Mouse (Mus musculus) heart, postnatal 0 days (tissue): ENCODE measurements around the gene Ajuba. TPM values are rescaled to one million over a fixed set of nuclear protein-coding genes. Genes with fewer than 3 reads are reported as not detected.

ENCODE experiments used
- ATAC-seq: fragments of 200-750 bp; cut with Nextera tagmentation; 2 replicates; pipeline ENCODE4 v1.8.0; 2017; ENCODE audit warnings: low read depth, moderate number of reproducible peaks, moderate library complexity; ENCODE audit not compliant: insufficient read depth
- DNase-seq: peaks from one replicate; pipeline ENCODE4 v3.0.0-alpha.2; 2016; ENCODE audit warnings: low spot score
- H3K27ac ChIP-seq: fragments of 300-500 bp; sonication (generic); 2 replicates; pipeline ENCODE4 v1.5.1; 2014; ENCODE audit warnings: low read depth, mild to moderate bottlenecking
- H3K27me3 ChIP-seq: fragments of 300-500 bp; sonication (generic); 2 replicates; pipeline ENCODE4 v1.6.1; 2014; ENCODE audit warnings: low read length, mixed read lengths; ENCODE audit not compliant: control insufficient read depth, insufficient read depth
- H3K36me3 ChIP-seq: fragments of 300-500 bp; sonication (generic); replicated peaks from 2 replicates; pipeline ENCODE4 v1.6.1; 2014; ENCODE audit warnings: low read length, mixed read lengths; ENCODE audit not compliant: control insufficient read depth, insufficient read depth
- H3K4me1 ChIP-seq: fragments of 300-500 bp; sonication (generic); 2 replicates; pipeline ENCODE4 v1.6.1; 2014; ENCODE audit warnings: antibody characterized with exemption; ENCODE audit not compliant: control insufficient read depth, insufficient read depth
- H3K4me2 ChIP-seq: fragments of 300-500 bp; sonication (generic); 2 replicates; pipeline ENCODE4 v1.6.1; 2014; ENCODE audit warnings: low read depth, mild to moderate bottlenecking, low read length, moderate library complexity
- H3K4me3 ChIP-seq: fragments of 300-500 bp; sonication (generic); 2 replicates; pipeline ENCODE4 v1.5.1; 2014; ENCODE audit warnings: low read depth, low read length
- H3K9ac ChIP-seq: fragments of 300-500 bp; sonication (generic); replicated peaks from 2 replicates; pipeline ENCODE4 v1.6.1; 2014; ENCODE audit warnings: low read depth, low read length, mixed read lengths
- H3K9me3 ChIP-seq: fragments of 300-500 bp; sonication (generic); replicated peaks from 2 replicates; pipeline ENCODE4 v1.6.1; 2016; ENCODE audit warnings: low read length; ENCODE audit not compliant: control insufficient read depth
- CTCF ChIP-seq: IDR thresholded peaks from 2 replicates; pipeline ENCODE4 v1.5.1; 2016; ENCODE audit warnings: antibody characterized with exemption, control low read depth, low read depth
- EP300 ChIP-seq: IDR thresholded peaks from 2 replicates; pipeline ENCODE4 v1.6.1; 2016; ENCODE audit warnings: antibody characterized with exemption, low read depth
- WGBS: fragments of 180-500 bp; shearing (Covaris S2); extraction: QIAGEN DNeasy Blood & Tissue Kit; methylation state at CpG from one replicate; pipeline ENCODE4 v1.1.7; 2014; 5-methylcytosine and 5-hydroxymethylcytosine counted together
- polyA plus RNA-seq: library from polyadenylated mRNA; unstranded; fragments of >200 nt; fragmentation: Nextera tagmentation; extraction: Ambion mirVana; gene quantifications from 2 replicates; pipeline ENCODE4 v1.2.1, GENCODE M21; 2015
- total RNA-seq: library from RNA; depleted of rRNA; stranded (reverse); fragments of >200 nt; gene quantifications from 2 replicates; pipeline ENCODE4 v1.2.3, GENCODE M21; 2014; ENCODE audit warnings: low replicate concordance

Ajuba gene
- total and polyA plus RNA-seq, 2 experiments from 2014 or later = 11.3 to 24.8 TPM

- TF ChIP-seq EP300 (no peak), CTCF (no peak)
- no peak overlapping the region for H3K27ac ChIP-seq
- no peak overlapping the region for H3K4me3 ChIP-seq
- H3K9me3 ChIP-seq = no peaks in the 10 kb centered on the region
- no peak overlapping the region for H3K4me2 ChIP-seq
- ATAC-seq = no peak
- H3K4me1 ChIP-seq = no peaks in the 10 kb centered on the region
- WGBS = 64% methylated on average over 11 of the region's 11 CpGs
- no peak overlapping the region for H3K9ac ChIP-seq
- peaks cover 29% of the 10 kb centered on the region for H3K36me3 ChIP-seq
- DNase-seq = no peak
- H3K27me3 ChIP-seq = no peaks in the 10 kb centered on the region
These were observed 36.6 kb downstream of the Ajuba start for GRCm38 (mm10) chr14:54540771-54541170.

GRCm38 (mm10) chr14:54538580-54538979, 38.8 kb downstream of the Ajuba start:
- no peak for ATAC-seq
- Histone ChIP-seq H3K36me3 (peaks cover 10% of the 10 kb centered on the region), H3K27me3 (no peaks in the 10 kb centered on the region), H3K4me1 (no peaks in the 10 kb centered on the region), H3K4me3 (no peak overlapping the region), H3K4me2 (no peak overlapping the region), H3K9me3 (no peaks in the 10 kb centered on the region), H3K27ac (no peak overlapping the region), H3K9ac (no peak overlapping the region)
- TF ChIP-seq CTCF = no peak
- TF ChIP-seq EP300 = no peak
- 78% methylated on average over 2 of the region's 2 CpGs for WGBS
- no peak for DNase-seq

GRCm38 (mm10) chr14:54528446-54529111, 48.8 kb downstream of the Ajuba start:
- ATAC-seq = peak; percentile 73
- Histone ChIP-seq H3K4me3 (no peak overlapping the region), H3K4me2 (peak overlapping the region; percentile 8; the same call in 1 of the 2 replicates), H3K27ac (no peak overlapping the region), H3K4me1 (no peaks in the 10 kb centered on the region; the same call in 1 of the 2 replicates), H3K9ac (no peak overlapping the region), H3K9me3 (no peaks in the 10 kb centered on the region), H3K27me3 (no peaks in the 10 kb centered on the region), H3K36me3 (no peaks in the 10 kb centered on the region)
- DNase-seq = peak; percentile 81
- peak; percentile 83 for TF ChIP-seq CTCF
- TF ChIP-seq EP300 = no peak
- 10% methylated on average over 17 of the region's 17 CpGs for WGBS

- H3K4me3 ChIP-seq = peak overlapping the region; percentile 37
- TF ChIP-seq CTCF (no peak), EP300 (no peak)
- peak overlapping the region; percentile 64 for H3K4me2 ChIP-seq
- H3K9me3 ChIP-seq = no peaks in the 10 kb centered on the region
- no peaks in the 10 kb centered on the region; the same call in 1 of the 2 replicates for H3K4me1 ChIP-seq
- peak overlapping the region; percentile 40; the same call in 1 of the 2 replicates for H3K9ac ChIP-seq
- WGBS = 23% methylated on average over 5 of the region's 5 CpGs
- no peak overlapping the region for H3K27ac ChIP-seq
- H3K27me3 ChIP-seq = no peaks in the 10 kb centered on the region
- ATAC-seq (no peak), DNase-seq (no peak)
- H3K36me3 ChIP-seq = no peaks in the 10 kb centered on the region
These were observed 49.4 kb downstream of the Ajuba start for GRCm38 (mm10) chr14:54528007-54528393.

- H3K9me3 ChIP-seq = no peaks in the 10 kb centered on the region
- peak overlapping the region; percentile 64 for H3K4me2 ChIP-seq
- ATAC-seq (peak; percentile 63), DNase-seq (peak; percentile 12)
- H3K4me3 ChIP-seq = peak overlapping the region; percentile 37
- no peak for TF ChIP-seq EP300
- no peak for TF ChIP-seq CTCF
- H3K9ac ChIP-seq = peak overlapping the region; percentile 40
- H3K4me1 ChIP-seq = no peaks in the 10 kb centered on the region; the same call in 1 of the 2 replicates
- no peak overlapping the region for H3K27ac ChIP-seq
- 2% methylated on average over 18 of the region's 18 CpGs for WGBS
- no peaks in the 10 kb centered on the region for H3K27me3 ChIP-seq
- H3K36me3 ChIP-seq = no peaks in the 10 kb centered on the region
These were observed 49.9 kb downstream of the Ajuba start for GRCm38 (mm10) chr14:54527227-54528006.
